Mouse (Mus musculus) urinary bladder, postnatal 36 days (tissue): ENCODE results near the gene Cisd1.
A peak's percentile ranks its signal among the peaks of the same experiment; 100 is the strongest.

Source experiments
- DNase-seq, 2 experiments: peaks; one replicate each; pipeline ENCODE4 v3.0.0; 2022; ENCODE audit warnings: low spot score in 2 of 2, mixed read lengths in 1 of 2

Cisd1 gene

DNA sequence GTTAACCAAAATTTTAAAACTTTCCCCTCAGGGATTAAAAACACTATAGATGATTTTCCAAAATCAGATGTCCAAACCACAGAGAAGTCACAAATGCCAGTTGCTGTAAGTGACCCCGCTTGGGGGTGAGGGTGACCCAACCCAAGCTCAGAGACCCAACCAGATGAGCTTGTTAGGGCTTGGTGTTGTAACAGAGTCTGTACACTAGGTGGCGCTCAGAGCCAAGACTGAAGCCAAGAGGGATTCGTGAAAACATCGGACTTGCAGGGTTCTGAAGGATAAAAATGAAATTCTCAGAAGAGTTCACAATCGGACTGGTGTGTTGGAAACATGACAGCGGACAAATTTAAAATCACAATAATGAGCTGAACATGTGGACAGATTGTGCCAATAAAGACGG lies 18.0 kb downstream of the Cisd1 start:
- peak; percentile 54 to 56 for DNase-seq

DNA sequence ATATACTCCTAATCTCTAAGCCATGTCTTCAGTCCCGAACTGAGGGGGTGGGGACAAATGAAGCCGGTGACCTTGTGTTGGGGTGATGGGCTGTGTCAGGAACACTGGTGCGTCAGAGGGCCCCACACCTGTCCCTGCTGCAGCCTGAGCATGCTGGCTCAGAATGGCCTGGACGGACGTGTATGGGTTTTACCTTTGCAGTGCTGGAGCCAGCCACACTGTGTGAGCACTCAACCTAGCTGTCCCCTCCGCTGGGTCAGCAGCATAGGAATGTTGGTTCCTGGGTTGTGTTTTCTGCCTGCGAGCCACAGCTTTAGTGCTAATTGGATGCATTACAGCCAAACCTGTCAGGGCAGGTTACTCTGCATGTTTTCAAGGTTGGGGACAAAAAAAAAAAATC lies 18.6 kb downstream of the Cisd1 start:
- no peak for DNase-seq

DNA sequence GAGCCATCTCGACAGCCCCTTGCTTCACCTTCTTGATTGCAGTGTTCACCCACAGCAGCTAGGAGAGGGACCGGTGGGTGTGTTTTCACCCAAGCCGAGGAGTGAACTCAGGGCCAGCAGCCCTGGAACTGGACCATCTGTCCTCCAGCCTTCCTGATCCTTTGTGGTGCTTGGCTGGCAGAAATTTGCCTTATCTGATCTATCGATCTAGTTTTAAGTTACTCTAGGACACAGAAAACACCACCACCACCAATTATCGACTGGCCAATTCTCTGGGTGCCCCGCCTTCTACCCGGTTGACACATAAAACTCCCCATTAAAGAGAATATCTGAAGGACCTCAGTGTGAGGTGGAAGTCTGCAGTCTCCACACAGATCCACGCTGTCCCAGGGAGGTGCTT lies 21.1 kb downstream of the Cisd1 start:
- no peak for DNase-seq

DNA sequence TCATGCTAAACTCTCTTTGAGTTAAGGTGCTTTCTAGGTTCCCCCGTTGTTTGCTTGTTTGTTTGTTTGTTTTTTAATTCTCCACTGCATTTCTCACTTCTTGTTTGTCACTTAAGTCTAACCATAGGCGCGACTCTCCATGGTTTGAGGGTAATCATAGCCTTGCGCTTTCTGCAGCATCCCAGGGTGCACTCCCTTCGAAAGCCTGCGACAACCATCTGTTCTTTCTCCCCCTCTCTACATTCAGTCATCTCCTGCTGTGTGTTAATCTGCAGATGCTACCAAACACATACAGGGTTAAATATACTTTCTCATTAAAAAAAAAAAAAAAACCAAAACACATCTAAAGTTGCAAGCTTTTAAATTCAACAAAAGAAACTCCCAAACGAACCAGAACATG lies 28.3 kb downstream of the Cisd1 start:
- no peak for DNase-seq

DNA sequence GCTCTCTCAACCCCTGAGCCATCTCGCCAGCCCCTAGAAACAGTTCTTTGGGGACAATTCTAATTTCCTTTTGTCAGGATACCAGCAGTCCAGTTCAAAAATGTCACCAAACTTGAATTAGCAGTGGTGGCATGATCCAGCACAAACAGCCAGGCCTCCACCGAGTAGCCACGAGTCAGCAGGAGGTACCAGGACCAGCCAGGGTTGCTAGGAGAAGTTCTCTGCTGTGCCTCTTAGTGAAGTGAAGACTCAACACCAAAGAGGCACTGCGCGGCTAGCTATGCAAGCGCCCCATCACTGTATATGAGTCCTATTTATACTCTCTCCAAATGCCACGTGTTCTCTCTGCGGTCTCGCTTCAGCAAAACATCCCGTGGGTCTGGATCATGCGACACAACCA lies 28.7 kb downstream of the Cisd1 start:
- no peak for DNase-seq

DNA sequence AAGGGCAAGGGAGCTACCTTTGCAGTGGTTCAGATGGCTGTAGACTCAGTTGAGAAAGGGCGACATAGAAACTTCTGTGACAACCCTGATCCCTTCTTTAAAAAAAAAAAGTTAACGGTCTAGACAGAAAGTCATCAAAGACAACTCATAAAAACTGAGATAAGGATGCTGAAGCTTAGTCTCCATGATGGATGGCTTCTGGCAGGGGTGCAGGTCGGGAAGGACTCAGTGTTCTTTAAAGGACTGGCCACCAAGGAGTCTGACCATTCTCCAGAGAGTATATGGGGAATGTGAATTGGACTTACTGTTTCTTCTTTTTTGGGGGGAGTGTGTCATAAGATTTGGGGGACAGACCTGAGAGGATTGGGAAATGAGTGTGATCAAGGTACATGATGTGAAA lies 30.2 kb downstream of the Cisd1 start:
- DNase-seq, result no peak

DNA sequence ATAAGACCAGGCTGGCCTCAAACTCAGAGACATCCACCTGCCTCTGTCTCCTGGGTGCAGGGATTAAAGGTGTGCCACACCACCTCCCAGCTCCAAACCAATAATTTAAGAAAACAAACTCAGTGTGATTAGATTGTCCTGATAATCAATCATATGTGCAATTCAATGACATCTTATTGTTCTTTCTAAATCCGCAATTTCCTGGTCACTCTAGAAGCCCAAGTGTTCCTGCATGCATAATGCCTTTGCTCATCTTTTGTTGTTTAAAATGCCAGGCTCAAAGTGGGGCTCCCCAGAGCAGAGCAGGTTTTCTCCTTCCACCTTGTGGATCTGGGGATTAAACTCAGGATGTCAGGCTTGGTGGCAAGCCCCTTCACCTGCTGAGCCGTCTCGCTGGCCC lies 34.5 kb downstream of the Cisd1 start:
- no peak for DNase-seq

DNA sequence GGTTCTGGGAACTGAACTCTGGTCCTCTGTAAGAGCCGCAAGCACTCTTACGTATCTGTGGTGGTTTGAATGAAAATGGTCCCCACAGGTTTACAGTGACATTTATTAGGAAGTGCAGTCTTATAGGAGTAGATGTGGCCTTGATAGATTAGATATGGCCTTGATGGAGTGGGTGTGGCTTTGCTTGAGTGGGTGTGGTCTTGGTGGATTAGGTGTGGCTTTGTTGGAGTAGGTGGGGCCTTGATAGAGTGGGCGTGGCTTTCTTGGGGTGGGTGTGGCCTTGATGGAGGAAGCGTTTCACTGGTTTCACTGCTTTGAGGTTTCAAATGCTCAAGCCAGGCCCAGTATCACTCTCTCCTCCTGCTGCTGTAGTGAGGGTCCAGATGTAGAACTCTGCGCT lies 36.6 kb downstream of the Cisd1 start:
- no peak for DNase-seq

DNA sequence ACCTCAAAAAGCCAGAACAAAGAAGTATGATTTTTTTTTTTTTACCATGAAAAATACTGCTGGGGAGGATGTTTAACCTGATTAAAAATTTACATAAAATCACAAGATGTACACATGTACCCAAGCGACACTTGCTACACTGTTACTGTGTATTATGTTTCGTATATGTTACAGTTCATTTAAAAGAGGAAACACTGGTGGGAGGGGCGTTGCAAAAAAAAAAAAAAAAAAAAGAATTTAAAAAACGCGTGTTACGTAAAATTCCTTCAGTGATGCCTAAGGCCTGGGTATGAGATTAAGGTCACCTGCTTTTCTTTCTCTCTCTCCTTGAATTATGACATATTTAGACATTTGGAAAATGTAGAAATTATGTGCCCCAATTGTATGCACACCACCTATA lies 38.0 kb downstream of the Cisd1 start:
- DNase-seq, result no peak

DNA sequence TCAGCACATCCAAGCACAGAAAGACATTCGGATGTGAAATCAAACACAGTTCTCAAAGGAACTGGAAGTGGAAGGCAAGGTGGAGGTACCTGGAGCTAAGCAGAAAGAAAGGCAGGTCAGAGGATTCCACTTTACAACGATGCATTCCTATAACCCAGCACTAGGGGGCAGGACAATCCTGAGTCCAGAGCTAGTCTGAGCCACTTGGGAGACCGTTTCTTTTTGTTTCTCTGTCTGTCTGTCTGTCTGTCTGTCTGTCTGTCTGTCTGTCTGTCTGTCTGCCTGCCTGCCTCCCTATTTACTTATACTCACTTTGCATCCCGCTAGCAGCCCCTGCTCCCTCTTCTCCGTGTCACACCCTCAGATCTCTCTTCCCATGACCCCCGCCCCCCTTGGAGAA lies 38.6 kb downstream of the Cisd1 start:
- DNase-seq, result peak in 1 of 2 experiments; percentile 26

DNA sequence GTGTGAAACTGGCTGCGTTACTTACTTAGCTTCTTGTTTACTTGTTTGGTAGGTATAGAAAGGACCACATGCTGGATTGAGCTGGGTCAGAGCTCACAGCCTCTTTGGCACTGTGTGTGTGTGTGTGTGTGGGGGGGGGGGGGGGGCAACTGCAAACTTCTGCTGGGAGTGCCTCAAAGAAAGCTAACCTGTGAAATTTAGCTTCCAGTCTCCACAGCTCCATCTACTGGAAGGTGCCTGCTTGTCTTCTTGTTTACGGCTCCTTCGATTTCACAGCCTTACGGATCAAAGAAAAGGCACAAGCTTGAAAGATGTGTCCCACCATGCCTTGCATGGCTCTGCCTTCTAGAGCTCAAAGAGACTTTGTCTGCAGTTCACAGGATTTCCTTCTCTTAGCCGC lies 42.3 kb downstream of the Cisd1 start:
- DNase-seq, result no peak

DNA sequence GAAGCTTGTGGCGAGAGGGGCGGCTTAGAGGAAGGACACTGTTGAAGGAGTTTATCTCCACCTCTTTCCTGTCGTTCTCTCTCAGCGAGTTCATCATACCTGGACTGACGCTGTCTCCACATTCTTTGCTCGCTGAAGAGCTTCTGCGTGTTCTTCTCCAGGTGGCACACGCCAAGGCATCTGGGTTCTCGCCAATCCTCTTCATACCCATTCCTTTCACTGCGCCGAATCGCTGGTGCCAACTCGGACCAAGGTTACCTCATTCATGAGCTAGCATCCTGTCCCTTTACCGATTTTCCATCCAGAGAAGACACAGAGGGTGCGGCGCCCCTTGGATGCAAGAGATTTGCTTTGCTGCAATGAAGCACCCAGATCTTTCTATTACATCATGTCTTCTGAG lies 44.6 kb downstream of the Cisd1 start:
- no peak for DNase-seq

DNA sequence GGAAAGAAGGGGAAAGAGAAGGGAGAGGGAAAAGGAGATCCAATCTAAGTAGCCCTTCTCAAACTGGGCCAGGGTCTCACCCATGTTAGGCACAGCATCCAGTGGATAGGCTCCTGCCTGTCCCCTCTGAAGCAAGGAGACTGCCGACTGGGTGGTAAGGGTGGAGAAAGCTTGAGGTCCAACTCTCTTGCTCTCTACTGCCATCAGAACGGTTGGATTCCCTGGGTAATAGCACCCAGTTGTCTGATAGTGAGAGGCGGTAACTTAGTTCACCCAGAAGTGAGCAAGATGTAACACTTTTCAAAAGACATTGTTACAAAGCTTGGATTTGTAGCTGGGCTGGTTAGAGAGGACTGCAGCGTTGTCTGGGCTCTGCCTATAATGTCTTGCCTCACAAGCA lies 51.5 kb downstream of the Cisd1 start:
- no peak for DNase-seq

DNA sequence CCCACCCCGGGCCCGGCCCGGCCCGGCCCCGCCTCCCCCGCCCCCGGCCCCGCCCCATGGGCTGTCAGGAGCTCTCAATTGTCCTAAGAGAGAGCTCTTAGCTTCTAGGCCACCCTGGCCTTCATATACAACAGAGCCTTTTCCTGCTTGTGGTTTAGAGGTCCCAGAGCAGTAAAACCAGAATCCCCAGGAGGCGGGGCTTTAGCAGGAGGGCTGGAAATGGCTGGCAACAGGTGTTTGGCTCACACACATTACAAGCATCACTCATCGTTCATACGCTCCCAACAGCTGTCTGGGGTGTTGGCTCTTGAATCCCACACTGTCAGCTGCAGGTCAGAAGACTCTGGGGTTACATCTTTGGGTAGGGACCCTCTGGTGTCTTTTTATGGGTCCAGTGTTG lies 52.5 kb downstream of the Cisd1 start:
- DNase-seq, result no peak

DNA sequence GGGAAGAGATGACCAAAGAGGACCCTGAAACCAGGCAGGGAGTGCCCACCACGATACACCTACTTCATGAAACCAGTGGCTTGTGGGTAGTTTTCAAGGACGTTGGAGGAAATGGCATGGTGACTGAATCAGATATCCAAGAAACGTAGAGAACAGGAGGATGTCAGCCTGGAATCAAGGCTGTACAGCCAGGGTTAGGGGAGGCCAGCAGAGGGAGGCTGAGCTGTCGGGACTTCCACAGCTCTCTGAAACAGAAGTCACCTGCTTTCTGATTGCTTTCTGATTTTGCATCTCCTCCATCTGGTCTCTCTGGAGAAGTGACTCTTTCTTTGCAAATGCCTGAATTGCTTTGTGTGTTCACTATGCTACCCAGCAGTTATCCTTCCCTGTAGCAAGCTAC lies 53.0 kb downstream of the Cisd1 start:
- no peak for DNase-seq

DNA sequence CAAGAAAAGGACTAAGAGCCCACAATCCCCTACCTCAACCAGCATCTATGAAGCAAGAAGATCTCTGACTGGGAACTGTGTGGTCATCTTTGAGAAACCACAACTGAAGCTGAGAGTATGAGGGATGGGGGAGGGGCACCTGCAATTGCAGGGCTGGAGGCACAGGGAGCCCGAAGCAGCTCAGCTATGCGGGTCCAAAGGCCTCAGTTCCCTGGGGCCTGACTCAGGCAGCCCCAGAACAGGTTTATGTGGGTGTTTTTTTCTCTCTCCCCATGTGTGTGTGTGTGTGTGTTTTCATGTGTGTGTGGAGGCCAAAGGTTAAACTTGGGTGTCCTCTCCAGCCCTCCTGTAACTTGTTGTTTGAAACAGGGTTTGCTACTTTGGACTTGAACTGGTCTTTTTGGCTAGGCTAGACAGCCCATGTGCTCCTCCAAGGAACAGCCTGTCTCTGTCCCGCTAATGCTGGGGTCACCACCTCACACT lies 53.5 kb downstream of the Cisd1 start:
- no peak for DNase-seq

DNA sequence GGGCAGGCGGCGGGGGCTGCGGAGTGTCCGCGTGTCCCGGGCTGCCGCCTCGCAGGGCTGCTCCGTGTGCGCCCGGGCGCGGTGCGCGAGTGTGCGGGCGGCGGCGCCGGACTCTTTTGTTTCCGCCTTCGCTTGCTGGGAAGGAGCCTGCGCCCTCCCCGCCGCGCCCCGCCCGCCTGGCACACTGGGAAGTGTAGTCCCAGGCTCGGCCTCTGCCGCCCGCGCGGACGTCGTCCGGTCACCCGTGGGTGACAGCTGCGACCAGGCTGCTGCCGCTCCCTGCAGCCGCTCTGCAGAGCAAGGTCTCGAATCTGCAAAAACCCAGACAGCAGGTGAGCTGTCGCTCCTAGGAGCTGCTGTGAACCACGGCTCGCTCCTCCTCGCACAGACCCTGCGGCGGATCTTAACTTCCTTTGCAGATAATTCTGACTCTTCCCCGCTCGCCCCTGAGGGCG lies 59.6 kb downstream of the Cisd1 start, which contains the start of gene Ube2d1:
Gene Ube2d1 (minus strand): TSS at position 137 of the 455 bp plus-strand sequence.
- peak; percentile 80 to 88 for DNase-seq

DNA sequence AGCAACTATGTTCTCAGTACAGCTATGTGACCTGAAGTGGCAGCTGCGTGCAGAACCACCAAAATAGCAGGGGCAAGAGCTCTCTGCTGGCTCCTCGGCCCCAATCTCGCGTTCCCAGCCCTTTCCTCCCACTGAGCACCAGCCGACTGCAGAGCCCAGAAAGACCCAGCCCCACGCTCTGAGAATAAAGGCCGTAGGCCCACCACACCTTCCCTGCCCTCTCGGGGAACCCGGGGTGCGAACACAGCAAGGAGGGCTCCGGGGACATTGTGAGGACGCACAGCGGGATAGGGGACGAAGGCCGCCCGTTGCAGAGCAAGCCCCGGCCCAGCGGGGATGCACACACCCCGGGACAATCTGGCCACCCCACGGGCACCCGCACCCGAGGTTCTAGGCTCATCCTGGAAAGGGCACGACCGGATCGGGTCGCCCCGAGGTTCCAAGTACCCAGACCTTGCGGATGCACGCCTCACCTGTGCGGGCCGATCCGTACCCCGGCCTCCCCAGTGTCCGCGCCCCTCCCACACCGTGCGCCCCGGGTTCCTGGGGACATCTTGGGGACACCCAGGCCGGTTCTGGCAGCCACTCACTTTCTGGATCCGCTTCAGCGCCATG lies 60.1 kb downstream of the Cisd1 start:
- DNase-seq, result peak in 1 of 2 experiments; percentile 20

DNA sequence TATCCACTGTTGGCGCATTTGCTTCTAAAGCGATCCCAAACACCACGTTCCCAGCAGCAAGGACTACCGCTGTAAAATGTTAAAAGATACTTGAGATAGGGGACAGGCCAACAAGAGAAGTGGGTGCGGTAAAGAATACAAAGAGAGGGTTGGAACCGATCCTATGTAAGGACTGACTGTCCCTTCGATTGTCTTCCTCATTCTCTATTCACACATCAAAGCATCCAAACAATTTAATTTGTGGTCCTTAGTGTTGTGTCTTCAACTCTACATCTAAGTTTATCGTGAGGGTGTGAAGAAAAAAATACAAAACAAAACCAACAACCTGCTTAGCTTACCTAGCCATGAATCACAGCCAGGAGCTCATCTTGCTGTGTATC lies 60.6 kb downstream of the Cisd1 start:
- DNase-seq, result no peak
